Mouse (Mus musculus) E14TG2a.4 (cell line): ENCODE measurements around the gene Ptcd3.
"Not testable (repeated sequence)": the region's sequence is repeated elsewhere in the genome, so short reads cannot be mapped to it uniquely, and the experiment has no call there.

Source experiments
- CTCF ChIP-seq: conservative IDR thresholded peaks from 2 replicates; pipeline ENCODE4 v1.5.1; 2014; ENCODE audit warnings: low read length
- NANOG ChIP-seq: IDR thresholded peaks from 2 replicates; pipeline ENCODE4 v1.6.1; 2014; ENCODE audit warnings: borderline replicate concordance, low read length, mixed read lengths

- TF ChIP-seq CTCF, NANOG: not testable (repeated sequence)
Measured at GRCm38 (mm10) chr6:71925233-71925632, 16.7 kb upstream of the Ptcd3 start.
